Mouse (Mus musculus): Measurements from ENCODE around the gene Zbtb24.

- no peak for TF ChIP-seq EP300 (IDR thresholded peaks at IDR 0.05)
- TF ChIP-seq CTCF (IDR thresholded peaks at IDR 0.05), result no peak
These were observed 31.0 kb downstream of the Zbtb24 start for GRCm38 (mm10) chr10:41480938-41481880.
